Mouse (Mus musculus): Measurements from ENCODE around the gene Atxn7l1.
A peak's percentile ranks its signal among the peaks of the same experiment; 100 is the strongest.

Atxn7l1 gene

GRCm38 (mm10) chr12:33182428-33183137 lies 35.1 kb downstream of the Atxn7l1 start:
- no peak for DNase-seq (ENCODE audit: low spot score in 2 of 2)

- no peak for DNase-seq (ENCODE audit: low spot score in 2 of 2)
These were observed 35.7 kb downstream of the Atxn7l1 start for GRCm38 (mm10) chr12:33183138-33183627.

GRCm38 (mm10) chr12:33184137-33184536 lies 36.6 kb downstream of the Atxn7l1 start:
- DNase-seq (ENCODE audit: low spot score in 2 of 2): no peak

GRCm38 (mm10) chr12:33185046-33185445 lies 37.6 kb downstream of the Atxn7l1 start:
- DNase-seq (ENCODE audit: low spot score in 2 of 2): no peak

- DNase-seq (ENCODE audit: low spot score in 2 of 2): no peak
These were observed 38.8 kb downstream of the Atxn7l1 start for GRCm38 (mm10) chr12:33186331-33186730.

- no peak for DNase-seq (ENCODE audit: low spot score in 2 of 2)
These were observed 42.6 kb downstream of the Atxn7l1 start for GRCm38 (mm10) chr12:33190133-33190532.

GRCm38 (mm10) chr12:33190633-33191032 lies 43.1 kb downstream of the Atxn7l1 start:
- DNase-seq (ENCODE audit: low spot score in 2 of 2): no peak

- DNase-seq (ENCODE audit: low spot score in 2 of 2): no peak
These were observed 46.0 kb downstream of the Atxn7l1 start for GRCm38 (mm10) chr12:33193408-33193901.

GRCm38 (mm10) chr12:33195175-33195574 lies 47.7 kb downstream of the Atxn7l1 start:
- no peak for DNase-seq (ENCODE audit: low spot score in 2 of 2)

GRCm38 (mm10) chr12:33197287-33197686 lies 49.8 kb downstream of the Atxn7l1 start:
- no peak for DNase-seq (ENCODE audit: low spot score in 2 of 2)

- no peak for DNase-seq (ENCODE audit: low spot score in 2 of 2)
These were observed 50.3 kb downstream of the Atxn7l1 start for GRCm38 (mm10) chr12:33197746-33198145.

GRCm38 (mm10) chr12:33201068-33201467 lies 53.6 kb downstream of the Atxn7l1 start:
- DNase-seq (ENCODE audit: low spot score in 2 of 2): no peak

- DNase-seq (ENCODE audit: low spot score in 2 of 2): no peak
These were observed 54.2 kb downstream of the Atxn7l1 start for GRCm38 (mm10) chr12:33201491-33202210.

- DNase-seq (ENCODE audit: low spot score in 2 of 2): no peak
These were observed 57.8 kb downstream of the Atxn7l1 start for GRCm38 (mm10) chr12:33205255-33205654.

- DNase-seq (ENCODE audit: low spot score in 2 of 2): no peak
These were observed 58.8 kb downstream of the Atxn7l1 start for GRCm38 (mm10) chr12:33206300-33206699.

GRCm38 (mm10) chr12:33210856-33211255 lies 63.4 kb downstream of the Atxn7l1 start:
- DNase-seq (ENCODE audit: low spot score in 2 of 2): no peak

- no peak for DNase-seq (ENCODE audit: low spot score in 2 of 2)
These were observed 70.8 kb downstream of the Atxn7l1 start for GRCm38 (mm10) chr12:33218215-33218859.

- DNase-seq (ENCODE audit: low spot score in 2 of 2): no peak
These were observed 71.9 kb downstream of the Atxn7l1 start for GRCm38 (mm10) chr12:33219436-33219835.

- no peak for DNase-seq (ENCODE audit: low spot score in 2 of 2)
These were observed 72.6 kb downstream of the Atxn7l1 start for GRCm38 (mm10) chr12:33220081-33220480.

- peak; percentile 81 to 85 for DNase-seq (ENCODE audit: low spot score in 2 of 2)
These were observed 73.1 kb downstream of the Atxn7l1 start for GRCm38 (mm10) chr12:33220509-33221051.

- no peak for DNase-seq (ENCODE audit: low spot score in 2 of 2)
These were observed 74.7 kb downstream of the Atxn7l1 start for GRCm38 (mm10) chr12:33222187-33222586.

GRCm38 (mm10) chr12:33225117-33225541 lies 77.6 kb downstream of the Atxn7l1 start:
- DNase-seq (ENCODE audit: low spot score in 2 of 2): no peak

All from spleen, postnatal 10 days (tissue).